Mouse (Mus musculus): Measurements from ENCODE around the gene Bfsp2. TPM values are rescaled to one million over a fixed set of nuclear protein-coding genes. Genes with fewer than 3 reads are reported as not detected.

Bfsp2 gene
- polyA plus RNA-seq, 1 experiment from 2014 or later: 1.1 TPM

DNA sequence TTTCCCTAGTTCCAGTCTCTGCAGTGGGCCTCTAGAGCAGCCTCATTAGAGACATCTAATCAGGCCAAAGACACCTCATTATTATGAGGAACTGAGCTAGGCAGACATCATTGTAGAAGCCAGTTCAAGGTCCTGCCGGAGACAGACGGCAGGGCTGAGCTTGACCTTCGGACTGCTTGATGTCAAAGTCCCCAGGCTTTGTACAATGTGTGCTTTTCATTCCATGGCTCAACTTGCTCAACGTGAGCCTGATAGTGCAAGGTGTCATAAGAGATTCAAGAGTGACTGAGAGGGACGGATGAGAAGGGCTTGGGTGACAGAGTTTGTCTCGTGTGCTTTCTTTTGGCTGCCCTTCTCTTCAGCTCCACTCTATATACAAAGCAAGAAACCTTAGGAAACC, 4.8 kb downstream of the Bfsp2 start:
- no peak overlapping the region for H3K9ac ChIP-seq (ENCODE audit: low read length)
- ATAC-seq (ENCODE audit: insufficient number of reproducible peaks, low FRiP score, low TSS enrichment, low read depth) (no peak), DNase-seq (ENCODE audit: low spot score) (no peak)
- H3K9me3 ChIP-seq (ENCODE audit: control insufficient read depth, low read length): no peaks in the 10 kb centered on the region
- H3K4me1 ChIP-seq (ENCODE audit: control insufficient read depth, insufficient read depth, low read length): peaks cover 7% of the 10 kb centered on the region; the same call in 1 of the 2 replicates
- H3K36me3 ChIP-seq (ENCODE audit: control insufficient read depth, insufficient read depth, low read length): no peaks in the 10 kb centered on the region
- WGBS: 84% methylated on average over 6 of the region's 6 CpGs
- no peak overlapping the region for H3K4me2 ChIP-seq (ENCODE audit: low read depth, severe bottlenecking)
- H3K27me3 ChIP-seq (ENCODE audit: control insufficient read depth, insufficient read depth, low read length): no peaks in the 10 kb centered on the region
- no peak overlapping the region for H3K4me3 ChIP-seq (ENCODE audit: low read depth, low read length)
- no peak overlapping the region for H3K27ac ChIP-seq (replicated peaks; ENCODE audit: low read depth, low read length)

DNA sequence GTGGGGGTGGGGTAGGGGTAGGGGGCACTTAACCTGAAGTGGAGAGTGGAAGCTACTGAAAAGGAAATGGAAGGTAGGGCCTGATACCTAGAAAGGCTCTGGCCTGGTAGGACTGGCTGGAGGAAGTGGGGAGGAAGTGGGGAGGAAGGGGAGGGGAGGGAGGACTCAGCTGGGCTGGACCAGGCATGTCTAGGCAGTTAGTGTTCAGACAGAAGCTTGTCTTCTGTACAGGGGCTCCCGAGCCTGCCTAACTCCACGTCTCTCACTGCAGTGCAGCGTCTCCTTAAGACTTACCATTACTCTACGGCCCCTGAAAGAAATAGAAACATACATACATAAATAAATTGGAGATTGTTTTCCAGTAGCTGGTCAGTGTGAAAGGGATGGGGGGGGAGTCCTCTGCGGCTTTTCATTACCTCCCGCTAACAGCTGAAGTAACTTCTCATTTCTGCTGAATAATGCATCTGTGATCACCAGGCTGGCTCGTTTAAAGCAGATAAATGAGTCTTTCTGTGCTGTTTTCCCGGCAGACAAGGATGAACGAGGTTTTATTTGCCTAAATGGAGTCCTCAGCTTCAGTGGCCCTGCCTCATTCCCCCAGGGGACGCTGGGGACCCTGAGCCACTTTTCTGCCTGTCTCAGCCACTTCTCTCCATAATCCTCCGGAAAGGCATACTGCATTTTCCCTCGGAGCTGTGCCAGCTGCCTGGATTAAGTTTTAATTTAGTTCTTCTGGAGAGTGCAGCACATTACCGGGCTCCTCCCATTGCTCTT, 6.1 kb downstream of the Bfsp2 start:
- H3K27ac ChIP-seq (replicated peaks; ENCODE audit: low read depth, low read length): 0 out of 2 replicates have a peak overlapping the region, but pooled peaks have one; percentile 14
- H3K27me3 ChIP-seq (ENCODE audit: control insufficient read depth, insufficient read depth, low read length): no peaks in the 10 kb centered on the region
- ATAC-seq (ENCODE audit: insufficient number of reproducible peaks, low FRiP score, low TSS enrichment, low read depth): peak; percentile 21; the same call in 1 of the 2 replicates
- H3K4me2 ChIP-seq (ENCODE audit: low read depth, severe bottlenecking): no peak overlapping the region
- no peak overlapping the region for H3K4me3 ChIP-seq (ENCODE audit: low read depth, low read length)
- no peaks in the 10 kb centered on the region for H3K9me3 ChIP-seq (ENCODE audit: control insufficient read depth, low read length)
- H3K4me1 ChIP-seq (ENCODE audit: control insufficient read depth, insufficient read depth, low read length): peaks cover 7% of the 10 kb centered on the region; the same call in 1 of the 2 replicates
- no peaks in the 10 kb centered on the region for H3K36me3 ChIP-seq (ENCODE audit: control insufficient read depth, insufficient read depth, low read length)
- WGBS: 39% methylated on average over 13 of the region's 13 CpGs
- no peak overlapping the region for H3K9ac ChIP-seq (ENCODE audit: low read length)
- no peak for DNase-seq (ENCODE audit: low spot score)

GRCm38 (mm10) chr9:103471784-103472183, 8.4 kb downstream of the Bfsp2 start:
- ATAC-seq (ENCODE audit: insufficient number of reproducible peaks, low FRiP score, low TSS enrichment, low read depth): no peak
- no peaks in the 10 kb centered on the region for H3K36me3 ChIP-seq (ENCODE audit: control insufficient read depth, insufficient read depth, low read length)

DNA sequence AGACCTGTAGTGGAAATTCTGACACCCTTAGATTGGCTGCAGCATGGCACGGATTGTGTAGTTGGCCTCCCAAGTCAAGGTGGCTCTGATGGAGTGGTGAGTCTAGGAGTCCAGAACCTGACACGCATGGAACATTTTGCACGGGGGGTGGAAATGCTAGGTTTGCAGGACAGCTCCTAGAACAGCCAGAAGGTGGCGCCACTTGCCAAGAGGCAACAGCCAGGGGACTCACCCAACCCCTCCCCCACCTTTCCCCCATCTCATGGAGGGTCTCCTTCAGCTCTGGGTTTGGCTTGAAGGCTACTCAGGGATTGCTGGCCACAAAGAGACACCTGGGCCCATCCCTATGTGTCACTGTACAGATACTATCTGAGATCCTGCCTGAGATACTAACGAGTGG, 10.7 kb downstream of the Bfsp2 start:
- Histone ChIP-seq H3K4me3 (ENCODE audit: low read depth, low read length) (no peak overlapping the region), H3K27me3 (ENCODE audit: control insufficient read depth, insufficient read depth, low read length) (no peaks in the 10 kb centered on the region), H3K9me3 (ENCODE audit: control insufficient read depth, low read length) (no peaks in the 10 kb centered on the region), H3K4me2 (ENCODE audit: low read depth, severe bottlenecking) (no peak overlapping the region), H3K4me1 (ENCODE audit: control insufficient read depth, insufficient read depth, low read length) (peaks cover 7% of the 10 kb centered on the region; the same call in 1 of the 2 replicates), H3K27ac (replicated peaks; ENCODE audit: low read depth, low read length) (no peak overlapping the region), H3K9ac (ENCODE audit: low read length) (no peak overlapping the region), H3K36me3 (ENCODE audit: control insufficient read depth, insufficient read depth, low read length) (no peaks in the 10 kb centered on the region)
- ATAC-seq (ENCODE audit: insufficient number of reproducible peaks, low FRiP score, low TSS enrichment, low read depth) (no peak), DNase-seq (ENCODE audit: low spot score) (no peak)
- WGBS: 74% methylated on average over 5 of the region's 5 CpGs

More at GRCm38 (mm10) chr9:103471784-103472183, 8.4 kb downstream of the Bfsp2 start:
- H3K4me1 ChIP-seq (ENCODE audit: control insufficient read depth, insufficient read depth, low read length): peaks cover 7% of the 10 kb centered on the region; the same call in 1 of the 2 replicates
- H3K4me2 ChIP-seq (ENCODE audit: low read depth, severe bottlenecking): 0 out of 2 replicates have a peak overlapping the region, but pooled peaks have one; percentile 12
- peak; percentile 40 for DNase-seq (ENCODE audit: low spot score)
- no peak overlapping the region for H3K4me3 ChIP-seq (ENCODE audit: low read depth, low read length)
- H3K27ac ChIP-seq (replicated peaks; ENCODE audit: low read depth, low read length): no peak overlapping the region
- H3K9ac ChIP-seq (ENCODE audit: low read length): no peak overlapping the region
- 19% methylated on average over 11 of the region's 11 CpGs for WGBS
- no peaks in the 10 kb centered on the region for H3K9me3 ChIP-seq (ENCODE audit: control insufficient read depth, low read length)
- H3K27me3 ChIP-seq (ENCODE audit: control insufficient read depth, insufficient read depth, low read length): no peaks in the 10 kb centered on the region

- no peak for DNase-seq (ENCODE audit: low spot score)
- Histone ChIP-seq H3K27me3 (ENCODE audit: control insufficient read depth, insufficient read depth, low read length) (no peaks in the 10 kb centered on the region), H3K27ac (replicated peaks; ENCODE audit: low read depth, low read length) (no peak overlapping the region), H3K4me2 (ENCODE audit: low read depth, severe bottlenecking) (no peak overlapping the region), H3K36me3 (ENCODE audit: control insufficient read depth, insufficient read depth, low read length) (no peaks in the 10 kb centered on the region), H3K4me3 (ENCODE audit: low read depth, low read length) (no peak overlapping the region), H3K4me1 (ENCODE audit: control insufficient read depth, insufficient read depth, low read length) (peaks cover 5% of the 10 kb centered on the region; the same call in 1 of the 2 replicates), H3K9ac (ENCODE audit: low read length) (no peak overlapping the region), H3K9me3 (ENCODE audit: control insufficient read depth, low read length) (no peaks in the 10 kb centered on the region)
- WGBS: 77% methylated on average over 7 of the region's 7 CpGs
- no peak for ATAC-seq (ENCODE audit: insufficient number of reproducible peaks, low FRiP score, low TSS enrichment, low read depth)
Measured at GRCm38 (mm10) chr9:103468911-103469310, 11.3 kb downstream of the Bfsp2 start.

- no peaks in the 10 kb centered on the region for H3K9me3 ChIP-seq (ENCODE audit: control insufficient read depth, low read length)
- no peaks in the 10 kb centered on the region for H3K4me1 ChIP-seq (ENCODE audit: control insufficient read depth, insufficient read depth, low read length)
- H3K4me2 ChIP-seq (ENCODE audit: low read depth, severe bottlenecking): no peak overlapping the region
- no peak overlapping the region for H3K9ac ChIP-seq (ENCODE audit: low read length)
- no peak overlapping the region for H3K27ac ChIP-seq (replicated peaks; ENCODE audit: low read depth, low read length)
- no peak for DNase-seq (ENCODE audit: low spot score)
- 78% methylated on average over 13 of the region's 13 CpGs for WGBS
- no peak for ATAC-seq (ENCODE audit: insufficient number of reproducible peaks, low FRiP score, low TSS enrichment, low read depth)
- H3K27me3 ChIP-seq (ENCODE audit: control insufficient read depth, insufficient read depth, low read length): no peaks in the 10 kb centered on the region
- no peaks in the 10 kb centered on the region for H3K36me3 ChIP-seq (ENCODE audit: control insufficient read depth, insufficient read depth, low read length)
- H3K4me3 ChIP-seq (ENCODE audit: low read depth, low read length): no peak overlapping the region
Measured at GRCm38 (mm10) chr9:103465711-103466220, 14.5 kb downstream of the Bfsp2 start.

DNA sequence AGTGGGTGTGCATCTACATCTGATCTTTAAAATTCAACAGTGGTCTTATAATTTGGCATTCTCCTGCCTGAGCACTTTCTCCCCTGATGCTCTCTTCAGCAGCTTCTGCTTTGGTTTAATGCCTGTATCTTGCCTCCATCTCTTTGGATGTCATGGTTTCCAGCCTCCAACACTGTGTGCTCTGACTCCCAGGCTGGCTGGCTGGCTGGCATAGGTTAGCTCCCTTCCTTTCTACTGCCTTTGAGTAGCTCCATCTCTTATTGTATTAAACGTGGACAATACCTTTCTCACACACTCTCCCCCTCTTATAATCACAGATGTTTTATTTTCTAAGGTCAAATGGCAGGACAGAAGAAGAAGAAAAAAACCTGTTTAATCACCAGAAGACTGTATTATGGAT, 14.9 kb downstream of the Bfsp2 start:
- Histone ChIP-seq H3K4me1 (ENCODE audit: control insufficient read depth, insufficient read depth, low read length) (no peaks in the 10 kb centered on the region), H3K27me3 (ENCODE audit: control insufficient read depth, insufficient read depth, low read length) (no peaks in the 10 kb centered on the region), H3K36me3 (ENCODE audit: control insufficient read depth, insufficient read depth, low read length) (no peaks in the 10 kb centered on the region), H3K4me3 (ENCODE audit: low read depth, low read length) (no peak overlapping the region), H3K9me3 (ENCODE audit: control insufficient read depth, low read length) (no peaks in the 10 kb centered on the region), H3K4me2 (ENCODE audit: low read depth, severe bottlenecking) (no peak overlapping the region), H3K9ac (ENCODE audit: low read length) (no peak overlapping the region), H3K27ac (replicated peaks; ENCODE audit: low read depth, low read length) (no peak overlapping the region)
- WGBS: 41% methylated on average over 1 of the region's 1 CpGs
- no peak for ATAC-seq (ENCODE audit: insufficient number of reproducible peaks, low FRiP score, low TSS enrichment, low read depth)
- DNase-seq (ENCODE audit: low spot score): no peak

DNA sequence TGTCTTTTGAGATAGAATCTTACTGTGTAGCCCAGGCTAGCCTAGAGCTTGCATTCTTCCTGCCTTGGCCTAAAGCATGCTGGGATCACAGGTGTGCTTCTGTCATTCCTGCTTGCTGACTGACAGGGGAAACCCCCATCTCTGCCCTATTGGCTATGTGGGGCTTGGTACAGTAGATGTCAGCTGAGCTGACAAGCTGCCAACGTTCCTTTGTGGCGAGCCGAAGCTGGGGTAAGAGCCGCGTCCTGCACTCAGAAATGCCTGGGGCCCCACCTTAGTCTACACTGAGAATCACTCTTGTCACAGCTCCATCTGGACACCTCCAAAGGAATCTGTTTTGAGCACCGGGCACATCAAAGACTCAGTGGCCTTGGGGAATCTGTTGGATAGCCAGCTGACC, 16.4 kb downstream of the Bfsp2 start:
- Histone ChIP-seq H3K36me3 (ENCODE audit: control insufficient read depth, insufficient read depth, low read length) (no peaks in the 10 kb centered on the region), H3K9me3 (ENCODE audit: control insufficient read depth, low read length) (no peaks in the 10 kb centered on the region), H3K4me2 (ENCODE audit: low read depth, severe bottlenecking) (no peak overlapping the region), H3K9ac (ENCODE audit: low read length) (no peak overlapping the region), H3K4me3 (ENCODE audit: low read depth, low read length) (no peak overlapping the region), H3K27me3 (ENCODE audit: control insufficient read depth, insufficient read depth, low read length) (no peaks in the 10 kb centered on the region), H3K27ac (replicated peaks; ENCODE audit: low read depth, low read length) (no peak overlapping the region), H3K4me1 (ENCODE audit: control insufficient read depth, insufficient read depth, low read length) (no peaks in the 10 kb centered on the region)
- no peak for ATAC-seq (ENCODE audit: insufficient number of reproducible peaks, low FRiP score, low TSS enrichment, low read depth)
- WGBS: 82% methylated on average over 6 of the region's 6 CpGs
- no peak for DNase-seq (ENCODE audit: low spot score)

Measured in limb, embryonic 11.5 days (tissue).